Mouse (Mus musculus) c-Kit-positive CD71-positive TER-119-positive erythroid progenitor cells, embryonic 14.5 days (primary cell): ENCODE results near the gene Myo9b.

Source experiments
- DNase-seq: peaks from one replicate; pipeline ENCODE4 v3.0.0-alpha.2; 2013; ENCODE audit warnings: low spot score

The Myo9b gene

DNA sequence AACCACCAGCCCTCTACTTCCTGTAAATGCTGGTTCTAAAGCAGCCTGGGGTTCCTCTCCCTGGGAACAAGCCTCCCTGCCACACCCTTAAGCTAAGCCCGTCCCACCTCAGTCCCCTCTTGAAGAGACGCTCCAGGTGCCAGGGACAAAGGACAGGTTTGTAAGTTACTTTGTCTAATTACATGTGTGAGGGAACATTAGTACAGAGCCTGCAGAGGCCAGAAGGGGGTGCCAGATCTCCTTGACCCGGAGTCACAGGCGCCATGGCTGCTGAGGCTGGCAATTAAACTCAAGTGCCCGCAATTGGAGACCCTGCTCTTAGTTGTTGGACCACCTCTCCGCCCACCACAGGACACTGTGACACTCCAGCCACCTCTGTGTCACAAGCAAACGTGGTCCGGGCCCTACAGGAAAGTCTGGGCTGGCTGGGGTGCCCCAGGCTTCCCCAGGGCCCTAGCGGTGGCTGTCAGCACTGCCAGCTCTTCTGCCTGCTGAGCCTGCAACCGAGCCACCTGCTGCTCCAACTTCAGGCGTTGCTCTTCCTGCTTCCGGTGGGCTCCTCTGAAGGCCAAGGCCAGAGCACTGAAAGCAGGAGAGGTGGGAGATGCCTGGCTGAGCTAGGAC is 112.8 kb downstream of the Myo9b start:
- DNase-seq: no peak

DNA sequence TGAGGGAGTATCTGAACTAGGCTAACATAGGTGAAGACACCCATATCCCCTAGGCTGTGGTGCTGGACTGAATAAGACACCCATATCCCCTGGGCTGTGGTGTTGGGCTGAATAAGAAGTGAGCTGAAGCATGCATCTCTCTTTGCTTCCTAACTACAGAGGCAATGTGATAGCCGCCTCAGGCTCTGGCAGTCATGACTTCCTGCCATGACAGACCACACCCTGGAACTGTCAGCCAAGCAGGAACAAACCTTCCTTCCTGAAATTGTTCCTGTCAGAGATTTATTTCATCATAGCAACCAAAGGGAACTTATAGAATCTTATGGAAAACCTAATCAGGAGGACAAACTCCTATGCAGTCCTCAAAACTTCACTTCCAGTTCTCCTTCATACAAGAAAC is 115.8 kb downstream of the Myo9b start:
- DNase-seq: no peak

- DNase-seq: no peak
Measured at GRCm38 (mm10) chr8:71391696-71392095, 119.2 kb downstream of the Myo9b start.

DNA sequence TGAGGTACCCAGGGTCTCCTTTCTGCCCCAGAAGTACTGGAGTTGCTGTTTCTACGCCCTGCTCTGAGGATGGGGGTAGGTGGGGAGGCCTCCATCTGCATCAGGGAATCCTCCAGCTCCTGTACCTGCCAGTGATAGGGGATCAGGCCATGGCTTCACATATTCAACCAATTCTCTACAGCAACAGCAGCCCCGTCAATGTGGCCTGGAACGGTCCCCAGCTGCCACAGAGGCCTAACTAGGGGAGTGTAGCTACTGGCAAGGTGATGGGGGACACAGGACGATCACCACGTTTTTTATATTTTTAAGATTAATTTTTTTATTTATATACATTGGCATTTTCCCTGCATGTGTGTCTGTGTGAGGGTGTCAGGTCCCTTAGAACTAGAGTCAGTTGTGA is 119.9 kb downstream of the Myo9b start:
- DNase-seq: no peak

DNA sequence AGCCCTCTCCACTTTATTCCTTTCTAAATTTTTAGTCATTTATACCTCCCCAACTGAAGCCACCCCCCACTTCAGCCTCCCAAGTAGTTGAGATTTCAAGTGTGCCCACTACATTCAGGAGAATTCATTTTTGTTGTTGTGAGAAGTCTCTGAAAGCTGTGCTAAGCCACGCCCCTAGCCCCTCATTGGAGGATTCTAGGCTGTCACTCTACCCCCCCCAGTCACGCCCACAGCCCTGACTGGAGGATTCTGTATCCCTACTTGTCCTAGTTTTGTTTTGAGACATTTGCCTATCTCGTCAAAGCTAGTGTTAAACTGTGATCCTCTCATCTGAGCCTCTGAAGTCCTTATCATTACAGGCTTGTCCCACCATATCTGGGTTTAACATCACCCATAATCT is 120.4 kb downstream of the Myo9b start:
- no peak for DNase-seq

DNA sequence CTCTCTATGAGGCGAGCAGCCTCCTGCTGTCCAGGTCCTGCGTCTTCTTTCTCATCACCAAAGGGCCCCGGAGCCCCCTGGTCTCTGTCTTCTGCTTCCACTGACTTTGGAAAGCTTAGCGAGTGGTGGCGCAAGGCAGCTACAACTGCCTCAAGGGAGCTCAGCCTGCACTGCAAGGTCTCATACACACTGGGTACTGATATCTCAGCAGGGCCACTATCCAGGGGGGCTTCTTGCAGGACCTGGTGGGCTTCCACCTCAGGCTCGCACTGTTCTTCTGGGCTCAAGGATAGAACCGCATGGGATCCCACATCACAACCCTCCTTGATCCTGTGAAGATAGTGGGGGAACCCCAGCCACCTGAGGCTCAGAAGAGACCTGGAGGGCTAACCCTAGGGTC is 122.0 kb downstream of the Myo9b start:
- DNase-seq: no peak

GRCm38 (mm10) chr8:71395071-71395470 is 122.6 kb downstream of the Myo9b start:
- no peak for DNase-seq

GRCm38 (mm10) chr8:71395629-71396028 is 123.1 kb downstream of the Myo9b start, which contains the start of gene Ushbp1:
TSS of gene Ushbp1 (minus strand) at chr8:71395802.
- DNase-seq: no peak

DNA sequence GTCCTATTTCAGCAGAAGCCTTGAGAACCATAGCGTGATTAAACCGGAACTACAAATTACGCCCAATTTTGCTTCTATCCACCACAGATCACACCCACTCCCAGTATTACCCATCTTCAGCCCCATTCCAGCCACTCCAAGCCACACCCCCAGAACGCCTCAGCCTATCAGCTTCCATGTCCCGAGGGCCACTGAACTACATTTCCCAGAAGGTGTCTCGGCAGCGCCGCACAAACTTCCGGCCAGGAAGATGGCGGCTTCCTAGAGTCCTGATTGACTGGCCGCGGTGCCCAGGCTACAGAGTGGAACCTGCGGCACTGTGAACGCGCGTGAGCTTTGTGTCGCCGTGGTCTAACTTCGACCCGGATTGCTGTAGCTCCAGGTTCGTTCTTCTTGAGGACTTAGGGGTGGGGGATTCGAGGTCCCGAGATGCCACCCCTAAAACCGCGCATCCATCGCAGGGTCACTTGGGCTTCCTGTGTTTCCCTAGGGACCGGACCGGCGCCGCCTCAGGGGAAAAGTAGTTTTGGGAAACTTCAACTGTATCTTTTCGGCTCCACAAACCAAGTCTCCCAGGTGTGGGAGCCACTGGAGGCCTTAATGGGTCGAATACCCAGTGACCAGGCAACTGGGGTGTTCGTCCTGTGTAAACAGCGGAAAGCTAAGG is 124.3 kb downstream of the Myo9b start, which contains the start of gene Babam1:
Gene Babam1 (plus strand): TSS at position 223 of the 667 bp plus-strand sequence.
- peak; percentile 94 for DNase-seq

DNA sequence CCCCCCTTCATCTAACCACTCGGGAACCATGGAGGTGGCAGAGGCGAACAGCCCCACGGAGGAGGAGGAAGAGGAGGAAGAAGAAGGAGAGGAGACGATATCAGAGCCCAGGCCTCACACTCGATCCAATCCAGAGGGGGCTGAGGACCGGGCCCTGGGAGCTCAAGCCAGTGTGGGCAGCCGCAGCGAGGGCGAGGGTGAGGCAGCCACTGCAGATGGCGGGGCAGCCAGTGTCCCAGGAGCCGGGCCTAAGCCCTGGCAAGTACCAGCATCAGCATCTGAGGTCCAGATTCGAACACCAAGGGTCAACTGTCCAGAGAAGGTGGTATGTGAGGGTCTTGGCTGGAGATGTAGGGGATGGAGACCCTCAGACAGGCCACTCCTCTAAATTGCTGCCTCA is 125.2 kb downstream of the Myo9b start:
- DNase-seq: no peak

- DNase-seq: no peak
Measured at GRCm38 (mm10) chr8:71400826-71401225, 128.3 kb downstream of the Myo9b start.

GRCm38 (mm10) chr8:71401454-71401853 is 128.9 kb downstream of the Myo9b start:
- DNase-seq: no peak

DNA sequence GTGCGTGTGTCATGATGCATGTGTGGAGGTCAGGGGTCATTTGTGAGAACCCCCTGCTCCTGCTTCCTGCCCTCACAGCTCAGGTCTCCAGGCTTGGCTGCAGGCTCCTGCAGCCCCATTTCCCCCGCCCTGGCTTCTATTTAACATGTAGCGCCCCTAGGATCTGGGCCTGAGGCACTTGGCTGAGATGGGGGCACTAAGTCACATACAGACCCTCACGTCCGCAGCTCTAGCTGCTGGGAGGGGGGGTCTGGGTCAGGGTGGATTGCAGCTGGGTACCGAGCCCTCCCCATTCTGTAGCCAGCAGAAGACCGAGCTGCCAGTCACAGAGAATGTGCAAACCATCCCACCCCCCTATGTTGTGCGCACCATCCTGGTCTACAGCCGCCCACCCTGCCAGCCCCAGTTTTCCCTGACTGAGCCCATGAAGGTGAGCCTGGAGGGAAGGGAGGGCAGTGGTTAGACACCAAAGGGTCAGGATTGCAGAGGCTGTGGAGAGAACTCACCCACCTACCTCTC is 130.0 kb downstream of the Myo9b start:
- DNase-seq: no peak

GRCm38 (mm10) chr8:71403107-71403885 is 130.8 kb downstream of the Myo9b start:
- no peak for DNase-seq

DNA sequence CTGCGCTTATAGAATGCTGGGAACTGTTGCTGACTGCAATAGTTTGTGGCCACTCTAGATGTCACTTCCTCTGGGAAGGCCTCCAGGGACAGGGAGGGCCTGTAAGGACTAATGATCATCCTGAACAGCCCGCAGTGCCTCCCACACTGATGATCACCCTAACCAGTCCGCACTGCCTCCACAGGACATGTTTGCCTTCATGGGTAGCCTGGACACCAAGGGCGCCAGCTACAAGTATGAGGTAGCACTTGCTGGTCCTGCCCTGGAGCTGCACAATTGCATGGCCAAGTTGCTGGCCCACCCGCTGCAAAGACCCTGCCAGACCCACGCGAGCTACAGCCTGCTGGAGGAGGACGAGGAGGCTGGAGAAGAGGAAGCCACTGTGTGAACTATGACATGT is 131.5 kb downstream of the Myo9b start:
- DNase-seq: no peak

GRCm38 (mm10) chr8:71404951-71405351 is 132.4 kb downstream of the Myo9b start:
- DNase-seq: peak; percentile 33

DNA sequence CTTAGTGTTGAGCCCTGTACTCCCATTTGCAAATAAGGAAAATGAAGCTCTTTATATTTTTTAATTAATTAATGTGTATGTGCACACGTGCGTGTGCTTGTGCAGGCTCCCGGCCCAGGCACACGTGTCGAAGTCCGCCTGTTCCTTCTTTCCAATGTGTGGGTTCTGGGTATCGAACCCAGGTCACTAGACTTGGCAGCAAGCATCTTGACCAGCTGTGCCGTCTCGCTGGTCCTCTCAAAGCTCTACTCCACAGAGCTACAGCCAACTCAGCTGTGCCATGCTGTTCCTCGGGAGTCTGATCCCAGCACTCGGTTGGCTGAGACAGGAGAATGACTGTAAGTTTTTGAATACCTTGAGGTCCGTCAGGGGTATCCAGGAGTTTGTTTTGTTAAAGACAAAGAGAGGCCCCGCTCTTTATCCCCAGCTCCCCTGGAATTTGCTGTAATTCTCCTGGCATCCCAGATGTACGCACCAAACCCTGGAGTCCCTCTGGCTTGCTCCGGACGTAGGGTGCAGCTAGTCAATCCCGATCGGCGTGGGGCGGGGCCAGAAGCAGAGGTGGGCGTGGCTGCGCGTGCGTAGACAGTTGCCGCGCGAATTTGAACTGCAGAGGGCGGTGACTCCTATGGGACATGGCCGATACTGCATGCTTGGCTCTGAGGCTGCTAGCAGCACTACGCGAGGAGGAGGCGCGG is 133.0 kb downstream of the Myo9b start, which contains the start of gene Ankle1:
Gene Ankle1 (plus strand): TSS at position 610 of the 698 bp plus-strand sequence.
- DNase-seq: peak; percentile 94

- peak; percentile 72 for DNase-seq
Measured at GRCm38 (mm10) chr8:71406099-71407015, 133.8 kb downstream of the Myo9b start.

GRCm38 (mm10) chr8:71407441-71407840 is 134.9 kb downstream of the Myo9b start:
- no peak for DNase-seq

DNA sequence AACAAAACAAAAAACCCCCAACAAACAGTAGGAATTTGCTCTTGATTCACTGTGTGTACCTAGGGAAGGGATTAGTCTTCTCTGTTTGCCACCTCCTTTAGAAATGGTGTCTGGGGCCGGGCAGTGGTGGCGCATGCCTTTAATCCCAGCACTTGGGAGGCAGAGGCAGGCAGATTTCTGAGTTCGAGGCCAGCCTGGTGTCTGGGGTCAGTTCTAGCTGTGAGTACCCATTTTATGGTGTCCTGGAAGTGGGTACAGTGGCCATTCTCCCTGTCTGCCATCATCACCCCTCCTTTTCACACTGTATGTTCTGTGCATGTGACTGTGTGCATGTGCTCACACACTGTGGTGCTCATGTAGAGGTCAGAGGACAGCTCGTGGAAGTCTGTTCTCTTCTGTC is 135.7 kb downstream of the Myo9b start:
- no peak for DNase-seq
